Mouse (Mus musculus): ENCODE measurements around the gene Galk1.
A peak's percentile ranks its signal among the peaks of the same experiment; 100 is the strongest.

Gene Galk1

DNA sequence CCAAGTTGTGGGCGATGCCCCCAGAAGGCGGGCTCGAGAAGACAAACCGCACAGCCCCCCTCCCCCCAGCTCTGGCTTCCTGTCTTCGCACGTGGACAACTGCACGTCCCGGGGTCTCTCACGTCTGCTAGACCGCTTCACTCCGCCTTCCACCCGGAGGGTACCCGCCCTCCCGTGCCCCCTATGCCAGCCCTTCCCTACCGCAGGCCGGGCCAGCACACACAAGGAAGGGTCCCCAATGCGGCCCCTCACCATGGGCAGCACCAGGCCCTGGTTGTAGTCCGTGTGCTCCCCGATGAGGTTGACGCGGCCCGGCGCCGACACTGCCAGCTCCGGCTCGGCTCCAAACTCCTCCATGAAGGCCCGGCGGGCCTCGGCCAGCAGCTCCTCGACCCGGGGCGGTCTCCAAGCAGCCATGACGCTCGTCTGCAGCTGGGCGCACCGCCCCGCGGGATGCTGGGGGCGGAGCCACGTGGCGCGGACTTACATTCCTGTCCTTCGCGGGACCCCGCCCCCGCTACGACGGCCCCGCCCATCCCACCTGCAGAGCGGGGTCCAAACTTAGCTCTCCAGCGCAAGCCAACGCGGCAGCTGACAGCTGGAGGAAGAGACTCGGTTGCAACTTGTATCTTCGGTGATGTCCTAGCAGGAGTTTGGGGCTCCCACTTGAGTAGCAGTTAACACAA, at the start of gene Galk1:
TSS of gene Galk1 (minus strand) at position 458 of the 686 bp plus-strand sequence.
- peak; percentile 67 to 83 for DNase-seq (ENCODE audit: low spot score in 2 of 2)

GRCm38 (mm10) chr11:116061641-116062415, 49.3 kb upstream of the Galk1 start:
- DNase-seq (ENCODE audit: low spot score in 2 of 2), result no peak

DNA sequence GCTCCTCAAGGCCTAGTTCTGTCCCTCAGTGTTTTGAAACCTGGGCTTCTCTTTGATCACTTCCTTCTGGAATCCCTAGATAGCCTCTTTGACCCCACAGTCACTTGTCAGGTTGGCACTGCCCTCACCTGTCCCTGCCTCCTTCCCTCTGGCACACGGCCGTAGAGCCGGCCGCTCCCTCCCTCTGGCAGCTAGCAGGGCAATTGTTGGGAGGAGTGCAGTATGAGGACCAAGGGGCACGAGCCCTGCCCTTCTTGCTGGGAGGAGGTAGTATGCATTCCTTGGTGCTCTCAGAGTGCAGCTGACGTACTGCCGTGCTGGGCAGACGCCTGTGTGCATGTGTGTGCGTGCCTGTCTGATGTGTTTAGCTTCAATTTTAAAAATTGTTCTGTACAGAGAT, 48.1 kb upstream of the Galk1 start:
- DNase-seq (ENCODE audit: low spot score in 2 of 2), result no peak

DNA sequence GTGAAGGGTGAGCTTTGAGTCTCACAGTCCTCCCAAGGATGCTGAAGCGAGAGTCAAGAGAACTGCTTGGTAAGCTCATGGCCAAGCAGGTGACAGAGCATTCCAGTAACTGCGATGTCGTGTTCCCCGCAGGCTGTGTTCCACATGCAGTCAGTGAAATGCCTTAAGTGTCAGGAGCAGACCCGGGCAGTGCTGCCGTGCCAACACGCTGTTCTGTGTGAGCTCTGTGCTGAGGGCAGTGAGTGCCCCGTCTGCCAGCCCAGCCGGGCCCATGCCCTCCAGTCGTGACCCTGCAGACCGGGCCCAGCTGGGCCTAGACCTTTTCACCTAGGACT, 47.1 kb upstream of the Galk1 start:
- DNase-seq (ENCODE audit: low spot score in 2 of 2), result no peak

DNA sequence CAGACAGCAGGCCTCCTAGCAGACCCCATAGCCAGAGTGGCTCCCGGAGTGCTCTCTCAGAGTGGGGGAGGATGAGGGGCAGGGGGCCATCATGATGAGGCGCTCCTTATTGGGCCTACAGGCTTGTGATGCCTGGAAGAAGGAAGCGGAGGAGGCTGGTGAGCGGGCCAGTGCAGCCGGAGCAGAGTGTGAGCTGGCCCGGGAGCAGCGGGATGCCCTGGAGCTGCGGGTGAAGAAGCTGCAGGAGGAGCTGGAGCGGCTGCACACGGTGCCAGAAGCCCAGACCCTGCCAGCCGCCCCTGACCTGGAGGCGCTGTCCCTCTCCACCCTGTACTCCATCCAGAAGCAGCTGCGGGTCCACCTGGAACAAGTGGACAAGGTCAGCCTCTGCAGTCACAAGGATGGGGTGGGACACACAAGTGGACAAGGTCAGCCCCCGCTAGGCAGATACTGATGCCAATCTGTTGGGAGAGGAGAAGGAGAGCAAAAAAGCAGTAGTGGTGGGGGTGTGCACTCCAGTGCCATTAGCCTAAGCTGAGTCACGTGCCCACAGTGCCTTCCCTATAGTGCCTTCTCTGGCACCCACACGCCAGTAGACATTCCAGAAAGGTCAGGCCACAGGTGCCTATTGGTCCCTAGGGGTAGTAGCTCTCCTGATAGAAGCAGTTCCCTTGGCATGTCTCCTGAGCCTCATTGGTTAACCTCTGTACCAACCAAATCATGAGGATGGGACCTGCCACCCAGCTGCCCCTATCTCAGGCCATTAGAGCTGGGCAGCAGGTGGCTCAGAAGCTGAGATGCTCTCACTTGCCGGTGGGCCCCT, 46.6 kb upstream of the Galk1 start:
- DNase-seq (ENCODE audit: low spot score in 2 of 2), result no peak

DNA sequence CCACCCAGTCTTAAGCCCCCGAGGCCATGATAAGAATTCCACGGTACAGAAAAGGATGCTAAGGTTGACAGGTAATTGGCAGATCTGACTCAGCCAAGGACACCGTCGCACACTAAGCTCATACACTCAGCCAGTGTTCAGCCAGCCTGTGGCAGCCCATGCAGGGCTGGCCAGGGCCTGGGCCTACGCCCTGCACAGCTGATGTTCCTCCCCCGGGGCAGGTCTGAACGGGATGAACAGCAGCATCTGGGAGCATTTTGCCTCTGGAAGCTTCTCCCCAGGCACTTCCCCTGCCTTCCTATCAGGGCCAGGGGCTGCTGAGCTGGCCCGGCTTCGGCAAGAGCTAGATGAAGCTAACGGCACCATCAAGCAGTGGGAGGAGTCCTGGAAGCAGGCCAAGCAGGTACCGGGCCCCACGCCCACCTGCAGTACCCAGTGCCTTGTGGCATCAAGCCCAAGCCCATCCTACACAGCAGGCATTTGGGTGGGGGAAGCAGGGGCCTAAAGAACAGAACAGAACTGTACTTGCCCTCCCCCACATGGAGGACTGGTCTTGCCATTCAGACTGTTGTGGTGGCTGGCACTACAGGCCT, 45.6 kb upstream of the Galk1 start:
- no peak for DNase-seq (ENCODE audit: low spot score in 2 of 2)

GRCm38 (mm10) chr11:116057237-116057881, 44.8 kb upstream of the Galk1 start:
- DNase-seq (ENCODE audit: low spot score in 2 of 2), result no peak

GRCm38 (mm10) chr11:116055873-116056272, 43.4 kb upstream of the Galk1 start:
- no peak for DNase-seq (ENCODE audit: low spot score in 2 of 2)

GRCm38 (mm10) chr11:116053510-116054229, 41.2 kb upstream of the Galk1 start:
- DNase-seq (ENCODE audit: low spot score in 2 of 2), result no peak

DNA sequence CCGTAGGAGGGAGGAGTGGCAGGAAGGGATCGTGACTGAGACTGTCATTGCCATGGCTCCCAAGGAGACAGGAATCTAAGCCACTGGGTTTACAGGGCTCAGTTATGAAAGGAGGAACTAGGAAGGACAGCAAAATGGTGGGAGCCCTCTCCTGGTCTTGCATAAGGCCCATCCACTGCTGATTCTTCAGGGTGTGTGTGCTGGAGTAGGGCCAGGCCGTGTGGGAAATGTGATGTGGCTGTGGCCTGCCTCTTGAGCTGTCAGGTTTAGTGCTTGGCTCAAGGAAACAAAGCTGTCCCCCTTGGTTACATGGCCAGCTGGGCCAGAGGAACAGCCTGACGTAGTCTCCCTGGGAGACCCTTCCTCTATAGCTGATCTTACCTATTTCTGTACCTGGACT, 37.7 kb upstream of the Galk1 start:
- DNase-seq (ENCODE audit: low spot score in 2 of 2), result no peak

- no peak for DNase-seq (ENCODE audit: low spot score in 2 of 2)
Observed at GRCm38 (mm10) chr11:116049610-116050009, 37.1 kb upstream of the Galk1 start.

- no peak for DNase-seq (ENCODE audit: low spot score in 2 of 2)
Observed at GRCm38 (mm10) chr11:116045173-116045572, 32.7 kb upstream of the Galk1 start.

DNA sequence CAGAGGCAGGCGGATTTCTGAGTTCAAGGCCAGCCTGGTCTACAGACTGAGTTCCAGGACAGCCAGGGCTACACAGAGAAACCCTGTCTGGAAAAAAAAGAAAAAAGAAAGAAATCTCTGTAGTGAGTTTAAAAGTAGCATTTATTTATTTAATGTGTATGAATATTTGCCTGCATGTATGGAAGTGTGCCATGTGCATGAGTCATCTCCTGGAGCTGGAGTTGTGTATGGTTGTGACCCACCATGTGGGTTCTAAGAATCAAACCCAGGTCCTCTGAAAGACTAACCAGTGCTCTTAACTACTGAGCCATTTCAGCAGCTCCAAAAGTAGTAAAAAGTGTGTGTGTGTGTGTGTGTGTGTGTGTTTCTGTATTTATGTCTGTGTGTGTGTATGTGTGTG, 30.8 kb upstream of the Galk1 start:
- no peak for DNase-seq (ENCODE audit: low spot score in 2 of 2)

GRCm38 (mm10) chr11:116042372-116043138, 30.0 kb upstream of the Galk1 start:
- DNase-seq (ENCODE audit: low spot score in 2 of 2), result no peak

- DNase-seq (ENCODE audit: low spot score in 2 of 2), result no peak
Observed at GRCm38 (mm10) chr11:116041833-116042232, 29.3 kb upstream of the Galk1 start.

DNA sequence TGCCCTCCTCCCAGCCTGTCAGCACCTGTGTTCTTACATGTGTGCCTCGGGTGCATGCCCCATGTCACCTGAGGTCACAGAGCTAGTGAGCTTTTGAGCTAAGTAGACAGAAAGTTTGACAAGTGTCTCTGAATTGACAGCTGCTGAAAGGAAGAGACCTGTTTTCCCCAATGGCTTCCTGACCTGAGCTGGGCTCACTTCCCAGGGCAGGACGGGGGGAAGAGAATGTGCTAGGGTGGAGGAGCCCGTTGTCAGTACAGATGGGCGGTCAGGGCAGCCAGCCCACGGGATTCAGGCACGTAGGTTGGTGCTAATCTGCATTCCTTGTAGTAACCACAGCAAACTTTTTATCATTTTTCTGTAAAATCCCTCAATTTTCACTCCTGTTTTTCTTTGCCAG, 28.1 kb upstream of the Galk1 start:
- no peak for DNase-seq (ENCODE audit: low spot score in 2 of 2)

DNA sequence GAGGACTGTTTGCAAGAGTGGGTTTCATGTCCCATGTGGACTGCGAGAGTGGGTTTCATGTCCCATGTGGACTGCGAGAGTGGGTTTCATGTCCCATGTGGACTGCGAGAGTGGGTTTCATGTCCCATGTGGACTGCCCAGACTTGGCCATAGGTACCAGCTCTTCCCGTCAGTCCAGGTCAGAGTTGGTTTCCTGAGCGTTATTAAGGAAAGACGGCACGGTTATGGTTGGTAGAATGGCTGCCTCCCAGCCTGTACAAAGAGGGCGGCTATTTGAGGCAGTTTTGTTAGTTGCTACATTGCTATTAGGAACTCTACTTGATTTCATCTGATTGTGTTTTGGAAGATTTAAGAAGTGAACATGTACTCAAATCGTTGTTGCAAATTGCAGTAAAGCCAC, 25.3 kb upstream of the Galk1 start:
- no peak for DNase-seq (ENCODE audit: low spot score in 2 of 2)

DNA sequence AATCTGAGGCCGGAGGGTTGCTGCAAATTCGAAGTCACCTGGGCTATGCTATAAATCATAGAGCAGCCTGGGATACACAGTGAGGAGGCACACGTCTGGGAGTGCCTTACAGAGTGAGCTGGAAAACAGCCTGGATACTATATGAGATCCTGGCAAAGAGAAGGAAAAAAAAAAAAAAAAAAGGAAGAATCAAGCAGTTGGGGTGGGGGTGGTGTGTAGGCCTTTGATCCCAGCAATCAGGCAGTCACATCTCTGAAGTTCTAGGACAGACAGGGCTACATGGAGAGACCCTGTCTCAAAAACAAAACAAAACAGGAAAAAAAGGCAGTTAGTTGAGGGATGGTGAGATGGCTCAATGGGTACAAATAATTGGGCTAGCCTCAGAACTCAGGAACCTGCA, 24.2 kb upstream of the Galk1 start:
- no peak for DNase-seq (ENCODE audit: low spot score in 2 of 2)

GRCm38 (mm10) chr11:116034584-116034983, 22.1 kb upstream of the Galk1 start:
- no peak for DNase-seq (ENCODE audit: low spot score in 2 of 2)

Data from natural killer cell, adult 2 months (primary cell).